Mouse (Mus musculus): ENCODE measurements around the gene Vapb. TPM values are rescaled to one million over a fixed set of nuclear protein-coding genes. Genes with fewer than 3 reads are reported as not detected.

The Vapb gene
- total and polyA plus RNA-seq, 3 experiments = 29.1 to 483 (median 46.5) TPM

GRCm38 (mm10) chr2:173713241-173713640 is 24.1 kb upstream of the Vapb start:
- TF ChIP-seq HCFC1 (IDR thresholded peaks at IDR 0.05; ENCODE audit: low read depth, low read length) (no peak), GABPA (IDR thresholded peaks at IDR 0.05; ENCODE audit: low read depth, low read length) (no peak), RCOR1 (IDR thresholded peaks at IDR 0.05; ENCODE audit: low read depth, low read length) (no peak), GATA1 (IDR thresholded peaks at IDR 0.05; ENCODE audit: low read depth, low read length) (no peak), MXI1 (IDR thresholded peaks at IDR 0.05; ENCODE audit: low read depth, low read length) (no peak), BHLHE40 (IDR thresholded peaks at IDR 0.05; ENCODE audit: borderline replicate concordance, low read depth, low read length) (no peak), TBP (IDR thresholded peaks at IDR 0.05; ENCODE audit: low read depth, low read length) (no peak), ZKSCAN1 (IDR thresholded peaks at IDR 0.05; ENCODE audit: low read depth, low read length) (no peak), POLR2AphosphoS2 (IDR thresholded peaks at IDR 0.05; ENCODE audit: low read length) (no peak), TAL1 (IDR thresholded peaks at IDR 0.05; ENCODE audit: low read length) (no peak), UBTF (IDR thresholded peaks at IDR 0.05; ENCODE audit: borderline replicate concordance, insufficient read depth, low read depth, low read length) (no peak)
- no peak overlapping the region for H3K27ac ChIP-seq (ENCODE audit: control insufficient read depth, low read depth, low read length)
- no peaks in the 10 kb centered on the region for H3K79me2 ChIP-seq (ENCODE audit: control insufficient read depth, insufficient read depth, low read length, poor library complexity)
- DNase-seq (ENCODE audit: low read depth, low spot score) = no peak
- H3K36me3 ChIP-seq (ENCODE audit: control insufficient read depth in 1 of 2, insufficient read depth in 2 of 2, low read length in 2 of 2) = no peaks in the 10 kb centered on the region
- no peaks in the 10 kb centered on the region for H3K27me3 ChIP-seq (ENCODE audit: control insufficient read depth in 1 of 2, insufficient read depth in 2 of 2, low read length in 2 of 2)
- H3K4me3 ChIP-seq (ENCODE audit: control insufficient read depth in 1 of 2, insufficient read depth in 1 of 2, low read depth in 2 of 2, low read length in 2 of 2) = no peak overlapping the region
- H3K4me1 ChIP-seq (ENCODE audit: control insufficient read depth in 1 of 2, insufficient read depth in 2 of 2, low read length in 2 of 2) = no peaks in the 10 kb centered on the region
- no peaks in the 10 kb centered on the region for H3K9me3 ChIP-seq (replicated peaks; ENCODE audit: insufficient read depth, low read length)
- H3K9ac ChIP-seq (ENCODE audit: control insufficient read depth, low read depth, low read length, poor library complexity, severe bottlenecking) = no peak overlapping the region

- no peak overlapping the region for H3K27ac ChIP-seq (ENCODE audit: control insufficient read depth, low read depth, low read length)
- no peak overlapping the region for H3K4me3 ChIP-seq (ENCODE audit: control insufficient read depth in 1 of 2, insufficient read depth in 1 of 2, low read depth in 2 of 2, low read length in 2 of 2)
- no peaks in the 10 kb centered on the region for H3K27me3 ChIP-seq (ENCODE audit: control insufficient read depth in 1 of 2, insufficient read depth in 2 of 2, low read length in 2 of 2)
- H3K36me3 ChIP-seq (ENCODE audit: control insufficient read depth in 1 of 2, insufficient read depth in 2 of 2, low read length in 2 of 2) = no peaks in the 10 kb centered on the region
- H3K79me2 ChIP-seq (ENCODE audit: control insufficient read depth, insufficient read depth, low read length, poor library complexity) = no peaks in the 10 kb centered on the region
- TF ChIP-seq ELF1 (IDR thresholded peaks at IDR 0.05; ENCODE audit: low read depth, low read length) = no peak
- no peak for TF ChIP-seq TBP (IDR thresholded peaks at IDR 0.05; ENCODE audit: low read depth, low read length)
- no peak for TF ChIP-seq MAX (IDR thresholded peaks at IDR 0.05; ENCODE audit: low read length)
- no peak for TF ChIP-seq RAD21 (IDR thresholded peaks at IDR 0.05; ENCODE audit: low read depth, low read length)
- no peak for TF ChIP-seq BHLHE40 (IDR thresholded peaks at IDR 0.05; ENCODE audit: borderline replicate concordance, low read depth, low read length)
- TF ChIP-seq TCF12 (IDR thresholded peaks at IDR 0.05; ENCODE audit: low read depth, low read length) = no peak
- no peak for TF ChIP-seq SMC3 (IDR thresholded peaks at IDR 0.05; ENCODE audit: low read depth, low read length)
- no peak for TF ChIP-seq GABPA (IDR thresholded peaks at IDR 0.05; ENCODE audit: low read depth, low read length)
- TF ChIP-seq NRF1 (IDR thresholded peaks at IDR 0.05; ENCODE audit: insufficient read depth, low read depth, low read length, poor library complexity, severe bottlenecking) = no peak
- TF ChIP-seq KAT2A (conservative IDR thresholded peaks at IDR 0.05; ENCODE audit: low read depth, low read length) = no peak
- no peak for TF ChIP-seq TAL1 (IDR thresholded peaks at IDR 0.05; ENCODE audit: low read length)
- TF ChIP-seq RCOR1 (IDR thresholded peaks at IDR 0.05; ENCODE audit: low read depth, low read length) = no peak
- no peak for TF ChIP-seq JUND (IDR thresholded peaks at IDR 0.05; ENCODE audit: low read depth, low read length)
- TF ChIP-seq ETS1 (IDR thresholded peaks at IDR 0.05; ENCODE audit: low read depth, low read length) = no peak
- TF ChIP-seq HCFC1 (IDR thresholded peaks at IDR 0.05; ENCODE audit: low read depth, low read length) = no peak
- no peak for TF ChIP-seq ZKSCAN1 (IDR thresholded peaks at IDR 0.05; ENCODE audit: low read depth, low read length)
- no peak for TF ChIP-seq ZMIZ1 (IDR thresholded peaks at IDR 0.05; ENCODE audit: low read depth, low read length)
- no peak for TF ChIP-seq EP300 (IDR thresholded peaks at IDR 0.05; ENCODE audit: low read depth in 1 of 2, low read length in 2 of 2)
- H3K9ac ChIP-seq (ENCODE audit: control insufficient read depth, low read depth, low read length, poor library complexity, severe bottlenecking) = no peak overlapping the region
- no peak for DNase-seq (ENCODE audit: low read depth, low spot score)
- H3K9me3 ChIP-seq (replicated peaks; ENCODE audit: insufficient read depth, low read length) = no peaks in the 10 kb centered on the region
- H3K4me1 ChIP-seq (ENCODE audit: control insufficient read depth in 1 of 2, insufficient read depth in 2 of 2, low read length in 2 of 2) = no peaks in the 10 kb centered on the region
Observed at GRCm38 (mm10) chr2:173714620-173715218, 22.6 kb upstream of the Vapb start.

All from MEL (cell line).